Mouse (Mus musculus): ENCODE measurements around the gene Ivns1abp.
"Not testable (repeated sequence)": the region's sequence is repeated elsewhere in the genome, so short reads cannot be mapped to it uniquely, and the experiment has no call there.

Ivns1abp gene

GRCm38 (mm10) chr1:151342311-151342710 lies 2.0 kb upstream of the Ivns1abp start:
- no peak for DNase-seq (ENCODE audit: low spot score)

GRCm38 (mm10) chr1:151342968-151343367 lies 1.3 kb upstream of the Ivns1abp start:
- no peak for DNase-seq (ENCODE audit: low spot score)

GRCm38 (mm10) chr1:151343571-151344282 lies 550 bp upstream of the Ivns1abp start:
- no peak for DNase-seq (ENCODE audit: low spot score)

- DNase-seq (ENCODE audit: low spot score) = peak; percentile 96
Measured at GRCm38 (mm10) chr1:151345109-151345862, 1.0 kb downstream of the Ivns1abp start.

GRCm38 (mm10) chr1:151345863-151346195 lies 1.6 kb downstream of the Ivns1abp start:
- no peak for DNase-seq (ENCODE audit: low spot score)

GRCm38 (mm10) chr1:151346681-151347127 lies 2.4 kb downstream of the Ivns1abp start:
- DNase-seq (ENCODE audit: low spot score) = no peak

GRCm38 (mm10) chr1:151348293-151348692 lies 4.0 kb downstream of the Ivns1abp start:
- not testable (repeated sequence) for DNase-seq (ENCODE audit: low spot score)

- no peak for DNase-seq (ENCODE audit: low spot score)
Measured at GRCm38 (mm10) chr1:151352911-151353310, 8.6 kb downstream of the Ivns1abp start.

GRCm38 (mm10) chr1:151355994-151356393 lies 11.7 kb downstream of the Ivns1abp start:
- DNase-seq (ENCODE audit: low spot score) = no peak

- no peak for DNase-seq (ENCODE audit: low spot score)
Measured at GRCm38 (mm10) chr1:151359374-151359773, 15.1 kb downstream of the Ivns1abp start.

GRCm38 (mm10) chr1:151366944-151367605 lies 22.8 kb downstream of the Ivns1abp start:
- DNase-seq (ENCODE audit: low spot score) = no peak

GRCm38 (mm10) chr1:151367721-151368324 lies 23.5 kb downstream of the Ivns1abp start:
- DNase-seq (ENCODE audit: low spot score) = no peak

GRCm38 (mm10) chr1:151368444-151368843 lies 24.2 kb downstream of the Ivns1abp start:
- no peak for DNase-seq (ENCODE audit: low spot score)

- no peak for DNase-seq (ENCODE audit: low spot score)
Measured at GRCm38 (mm10) chr1:151370573-151370972, 26.3 kb downstream of the Ivns1abp start.

GRCm38 (mm10) chr1:151371543-151371942 lies 27.3 kb downstream of the Ivns1abp start:
- no peak for DNase-seq (ENCODE audit: low spot score)

GRCm38 (mm10) chr1:151372823-151373222 lies 28.5 kb downstream of the Ivns1abp start:
- no peak for DNase-seq (ENCODE audit: low spot score)

GRCm38 (mm10) chr1:151377353-151377752 lies 33.1 kb downstream of the Ivns1abp start:
- DNase-seq (ENCODE audit: low spot score) = no peak

- DNase-seq (ENCODE audit: low spot score) = no peak
Measured at GRCm38 (mm10) chr1:151390029-151390428, 45.8 kb downstream of the Ivns1abp start.

GRCm38 (mm10) chr1:151409827-151410226 lies 65.5 kb downstream of the Ivns1abp start:
- no peak for DNase-seq (ENCODE audit: low spot score)

Data from layer of hippocampus, adult 11-12 months (tissue).